Mouse (Mus musculus): ENCODE measurements around the gene Olfr1120. TPM values are rescaled to one million over a fixed set of nuclear protein-coding genes. Genes with fewer than 3 reads are reported as not detected.

Olfr1120 gene
- polyA plus RNA-seq, 1 experiment from 2014 or later: not detected

Other genes starting within 250 kb of the Olfr1120 start
- not detected in 2 replicates for gene Olfr259, start 240.2 kb upstream of the Olfr1120 start, polyA plus RNA-seq (2014; fragmentation: Nextera tagmentation; extraction: Ambion mirVana)
- gene Olfr1110, start 214.5 kb upstream of the Olfr1120 start, polyA plus RNA-seq (2014; fragmentation: Nextera tagmentation; extraction: Ambion mirVana): not detected in 2 replicates
- not detected in 2 replicates for gene Olfr1111, start 202.2 kb upstream of the Olfr1120 start, polyA plus RNA-seq (2014; fragmentation: Nextera tagmentation; extraction: Ambion mirVana)
- not detected in 2 replicates for gene Olfr1112, start 167.0 kb upstream of the Olfr1120 start, polyA plus RNA-seq (2014; fragmentation: Nextera tagmentation; extraction: Ambion mirVana)
- not detected in 2 replicates for gene Olfr1113, start 145.8 kb upstream of the Olfr1120 start, polyA plus RNA-seq (2014; fragmentation: Nextera tagmentation; extraction: Ambion mirVana)
- gene Olfr1115, start 106.8 kb upstream of the Olfr1120 start, polyA plus RNA-seq (2014; fragmentation: Nextera tagmentation; extraction: Ambion mirVana): not detected in 2 replicates
- gene Olfr1116, start 87.3 kb upstream of the Olfr1120 start, polyA plus RNA-seq (2014; fragmentation: Nextera tagmentation; extraction: Ambion mirVana): not detected in 2 replicates
- gene Olfr1118, start 47.2 kb upstream of the Olfr1120 start, polyA plus RNA-seq (2014; fragmentation: Nextera tagmentation; extraction: Ambion mirVana): not detected in 2 replicates
- not detected in 2 replicates for gene Olfr1121, start 15.1 kb downstream of the Olfr1120 start, polyA plus RNA-seq (2014; fragmentation: Nextera tagmentation; extraction: Ambion mirVana)
- not detected in 2 replicates for gene Olfr1122, start 31.0 kb downstream of the Olfr1120 start, polyA plus RNA-seq (2014; fragmentation: Nextera tagmentation; extraction: Ambion mirVana)
- gene Olfr1123, start 61.8 kb downstream of the Olfr1120 start, polyA plus RNA-seq (2014; fragmentation: Nextera tagmentation; extraction: Ambion mirVana): not detected in 2 replicates
- gene Olfr1124, start 75.5 kb downstream of the Olfr1120 start, polyA plus RNA-seq (2014; fragmentation: Nextera tagmentation; extraction: Ambion mirVana): 0.10 TPM in 1 of 2 replicates, not detected in the other
- not detected in 2 replicates for gene Olfr1126, start 99.1 kb downstream of the Olfr1120 start, polyA plus RNA-seq (2014; fragmentation: Nextera tagmentation; extraction: Ambion mirVana)
- not detected in 2 replicates for gene Pramel7, start 142.3 kb downstream of the Olfr1120 start, polyA plus RNA-seq (2014; fragmentation: Nextera tagmentation; extraction: Ambion mirVana)
- not detected in 2 replicates for gene Pramel6, start 151.8 kb downstream of the Olfr1120 start, polyA plus RNA-seq (2014; fragmentation: Nextera tagmentation; extraction: Ambion mirVana)
- not detected in 2 replicates for gene Olfr153, start 177.0 kb downstream of the Olfr1120 start, polyA plus RNA-seq (2014; fragmentation: Nextera tagmentation; extraction: Ambion mirVana)
- gene Olfr1128, start 190.7 kb downstream of the Olfr1120 start, polyA plus RNA-seq (2014; fragmentation: Nextera tagmentation; extraction: Ambion mirVana): not detected in 2 replicates
- gene Olfr1129, start 219.1 kb downstream of the Olfr1120 start, polyA plus RNA-seq (2014; fragmentation: Nextera tagmentation; extraction: Ambion mirVana): not detected in 2 replicates